Mouse (Mus musculus): Measurements from ENCODE around the gene Barhl1. TPM values are rescaled to one million over a fixed set of nuclear protein-coding genes. Genes with fewer than 3 reads are reported as not detected.

Barhl1 gene
- polyA plus RNA-seq, 1 experiment from 2014 or later = not detected

- ATAC-seq (replicated peaks; ENCODE audit: low FRiP score) = no peak
- Histone ChIP-seq H3K4me2 (no peak overlapping the region), H3K27me3 (replicated peaks; ENCODE audit: control insufficient read depth, insufficient read depth, low read length) (no peaks in the 10 kb centered on the region), H3K4me1 (replicated peaks; ENCODE audit: control insufficient read depth, insufficient read depth, low read length) (no peaks in the 10 kb centered on the region), H3K9ac (ENCODE audit: low read depth, low read length) (no peak overlapping the region), H3K9me3 (ENCODE audit: control insufficient read depth, low read length) (no peaks in the 10 kb centered on the region), H3K36me3 (ENCODE audit: control insufficient read depth, insufficient read depth, low read length) (no peaks in the 10 kb centered on the region), H3K27ac (ENCODE audit: low read depth, low read length) (no peak overlapping the region), H3K4me3 (ENCODE audit: low read depth, low read length) (no peak overlapping the region)
- no peak for DNase-seq (ENCODE audit: low spot score)
- WGBS = 51% methylated on average over 30 of the region's 30 CpGs
These were observed 27.4 kb upstream of the Barhl1 start for GRCm38 (mm10) chr2:28943666-28944516.

- no peak for DNase-seq (ENCODE audit: low spot score)
- Histone ChIP-seq H3K27ac (ENCODE audit: low read depth, low read length) (no peak overlapping the region), H3K9ac (ENCODE audit: low read depth, low read length) (no peak overlapping the region), H3K9me3 (ENCODE audit: control insufficient read depth, low read length) (no peaks in the 10 kb centered on the region), H3K36me3 (ENCODE audit: control insufficient read depth, insufficient read depth, low read length) (no peaks in the 10 kb centered on the region), H3K4me3 (ENCODE audit: low read depth, low read length) (no peak overlapping the region), H3K4me2 (no peak overlapping the region), H3K4me1 (replicated peaks; ENCODE audit: control insufficient read depth, insufficient read depth, low read length) (no peaks in the 10 kb centered on the region), H3K27me3 (replicated peaks; ENCODE audit: control insufficient read depth, insufficient read depth, low read length) (no peaks in the 10 kb centered on the region; the same call in 1 of the 2 replicates)
- 49% methylated on average over 7 of the region's 7 CpGs for WGBS
- no peak for ATAC-seq (replicated peaks; ENCODE audit: low FRiP score)
These were observed 22.5 kb upstream of the Barhl1 start for GRCm38 (mm10) chr2:28938997-28939396.

DNA sequence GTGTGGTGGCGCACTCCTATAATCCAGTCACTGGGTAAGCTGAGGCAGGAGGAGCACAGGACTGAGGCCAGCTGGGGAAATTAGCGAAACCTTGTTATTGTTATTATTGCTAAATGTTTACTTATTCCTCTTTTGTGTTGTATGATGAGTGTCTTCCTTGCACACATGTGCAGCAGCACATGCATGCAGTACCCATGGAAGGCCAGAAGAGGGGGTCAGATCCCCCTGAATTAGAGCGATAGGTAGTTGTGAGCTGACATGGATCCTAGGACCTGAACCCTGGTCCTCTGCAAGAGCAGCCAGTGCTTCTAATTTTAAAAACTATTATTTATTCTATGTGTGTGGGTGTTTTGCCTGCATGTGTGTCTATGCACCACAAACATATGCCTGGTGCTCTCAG is 14.1 kb upstream of the Barhl1 start:
- H3K9me3 ChIP-seq (ENCODE audit: control insufficient read depth, low read length) = no peaks in the 10 kb centered on the region
- DNase-seq (ENCODE audit: low spot score) (no peak), ATAC-seq (replicated peaks; ENCODE audit: low FRiP score) (no peak)
- H3K4me2 ChIP-seq = no peak overlapping the region
- WGBS = 91% methylated on average over 3 of the region's 3 CpGs
- no peak overlapping the region for H3K4me3 ChIP-seq (ENCODE audit: low read depth, low read length)
- H3K36me3 ChIP-seq (ENCODE audit: control insufficient read depth, insufficient read depth, low read length) = no peaks in the 10 kb centered on the region
- H3K9ac ChIP-seq (ENCODE audit: low read depth, low read length) = no peak overlapping the region
- no peak overlapping the region for H3K27ac ChIP-seq (ENCODE audit: low read depth, low read length)
- H3K27me3 ChIP-seq (replicated peaks; ENCODE audit: control insufficient read depth, insufficient read depth, low read length) = no peaks in the 10 kb centered on the region
- no peaks in the 10 kb centered on the region for H3K4me1 ChIP-seq (replicated peaks; ENCODE audit: control insufficient read depth, insufficient read depth, low read length)

DNA sequence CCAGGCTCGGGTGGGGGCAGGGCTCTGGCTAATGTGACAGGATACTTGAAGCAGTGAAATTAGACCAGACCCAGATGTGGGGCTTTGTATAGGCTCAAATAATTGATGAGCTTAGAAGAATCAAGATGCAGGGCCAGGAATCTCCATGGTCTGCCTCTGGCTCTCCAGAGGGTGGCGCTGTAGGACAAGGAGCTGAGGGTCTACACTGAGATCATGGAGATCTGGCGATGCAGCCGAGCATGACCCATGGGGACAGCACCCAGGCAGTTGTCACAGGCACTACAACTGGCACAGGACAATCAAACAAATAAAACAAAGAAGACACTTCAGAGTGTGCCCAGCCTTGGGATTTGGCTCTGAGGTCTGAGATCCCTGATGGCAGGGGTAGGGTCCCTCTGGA is 7.4 kb upstream of the Barhl1 start:
- Histone ChIP-seq H3K4me3 (ENCODE audit: low read depth, low read length) (no peak overlapping the region), H3K27me3 (replicated peaks; ENCODE audit: control insufficient read depth, insufficient read depth, low read length) (peaks cover 38% of the 10 kb centered on the region), H3K4me1 (replicated peaks; ENCODE audit: control insufficient read depth, insufficient read depth, low read length) (no peaks in the 10 kb centered on the region), H3K9me3 (ENCODE audit: control insufficient read depth, low read length) (no peaks in the 10 kb centered on the region), H3K9ac (ENCODE audit: low read depth, low read length) (no peak overlapping the region), H3K27ac (ENCODE audit: low read depth, low read length) (no peak overlapping the region), H3K36me3 (ENCODE audit: control insufficient read depth, insufficient read depth, low read length) (no peaks in the 10 kb centered on the region), H3K4me2 (no peak overlapping the region)
- ATAC-seq (replicated peaks; ENCODE audit: low FRiP score) (no peak), DNase-seq (ENCODE audit: low spot score) (peak; percentile 61)
- 3% methylated on average over 4 of the region's 4 CpGs for WGBS

- no peaks in the 10 kb centered on the region for H3K9me3 ChIP-seq (ENCODE audit: control insufficient read depth, low read length)
- ATAC-seq (replicated peaks; ENCODE audit: low FRiP score) (no peak), DNase-seq (ENCODE audit: low spot score) (no peak)
- H3K4me3 ChIP-seq (ENCODE audit: low read depth, low read length) = no peak overlapping the region
- H3K9ac ChIP-seq (ENCODE audit: low read depth, low read length) = no peak overlapping the region
- 1% methylated on average over 4 of the region's 4 CpGs for WGBS
- no peak overlapping the region for H3K27ac ChIP-seq (ENCODE audit: low read depth, low read length)
- H3K27me3 ChIP-seq (replicated peaks; ENCODE audit: control insufficient read depth, insufficient read depth, low read length) = peaks cover 87% of the 10 kb centered on the region
- H3K4me2 ChIP-seq = no peak overlapping the region
- H3K4me1 ChIP-seq (replicated peaks; ENCODE audit: control insufficient read depth, insufficient read depth, low read length) = 0 out of 2 replicates have a peak, but pooled peaks cover 2% of the 10 kb centered on the region
- no peaks in the 10 kb centered on the region for H3K36me3 ChIP-seq (ENCODE audit: control insufficient read depth, insufficient read depth, low read length)
These were observed 2.5 kb upstream of the Barhl1 start for GRCm38 (mm10) chr2:28919001-28919400.

DNA sequence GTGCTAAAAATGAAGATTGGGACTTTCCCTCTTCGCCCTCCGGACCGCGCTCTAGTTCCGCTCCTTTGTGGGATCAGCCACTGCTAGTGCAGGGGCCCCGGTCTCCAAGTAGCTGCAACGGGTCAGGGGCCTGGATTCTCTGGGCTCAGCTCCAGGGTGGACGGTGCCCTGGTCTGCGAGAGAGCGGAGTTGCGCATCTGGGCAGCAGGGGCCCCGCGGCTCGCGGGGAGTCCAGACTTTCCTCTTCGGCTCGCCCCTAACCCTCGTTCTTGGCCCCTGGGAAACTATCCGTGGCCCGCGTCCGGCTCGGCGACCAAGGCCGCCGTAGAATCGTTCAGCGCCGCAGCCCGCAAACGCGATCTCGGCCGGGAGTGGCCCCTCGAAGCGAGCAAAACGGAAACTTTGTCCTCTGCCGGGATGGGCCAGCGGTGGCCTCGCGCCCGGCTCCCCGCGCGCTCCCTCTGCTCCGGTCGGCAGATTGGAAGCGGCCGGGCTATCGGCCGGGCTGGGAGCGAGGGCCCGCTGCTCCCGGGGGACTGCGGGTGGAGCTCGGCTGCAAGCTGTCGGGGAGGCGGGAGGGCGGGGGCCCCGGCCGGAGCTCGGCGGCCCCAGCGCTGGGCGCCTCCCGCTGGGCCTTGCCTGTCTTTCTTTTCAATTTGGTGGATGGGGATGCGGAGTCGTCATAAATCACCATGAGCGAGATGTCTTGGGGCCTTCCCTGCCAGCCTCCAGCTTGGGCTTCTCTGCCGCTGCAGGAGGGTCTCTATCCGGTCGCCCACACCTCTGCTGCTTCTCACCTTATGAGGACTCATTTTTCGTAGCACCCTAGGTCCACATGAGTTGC is 1.3 kb upstream of the Barhl1 start:
- no peak for DNase-seq (ENCODE audit: low spot score)
- Histone ChIP-seq H3K36me3 (ENCODE audit: control insufficient read depth, insufficient read depth, low read length) (no peaks in the 10 kb centered on the region), H3K27ac (ENCODE audit: low read depth, low read length) (no peak overlapping the region), H3K9ac (ENCODE audit: low read depth, low read length) (no peak overlapping the region), H3K4me2 (peak overlapping the region; percentile 36), H3K4me3 (ENCODE audit: low read depth, low read length) (peak overlapping the region; percentile 14), H3K27me3 (replicated peaks; ENCODE audit: control insufficient read depth, insufficient read depth, low read length) (peaks cover 91% of the 10 kb centered on the region), H3K9me3 (ENCODE audit: control insufficient read depth, low read length) (no peaks in the 10 kb centered on the region), H3K4me1 (replicated peaks; ENCODE audit: control insufficient read depth, insufficient read depth, low read length) (0 out of 2 replicates have a peak, but pooled peaks cover 2% of the 10 kb centered on the region)
- ATAC-seq (replicated peaks; ENCODE audit: low FRiP score) = no peak
- 1% methylated on average over 73 of the region's 73 CpGs for WGBS

- 10% methylated on average over 11 of the region's 11 CpGs for WGBS
- peaks cover 91% of the 10 kb centered on the region for H3K27me3 ChIP-seq (replicated peaks; ENCODE audit: control insufficient read depth, insufficient read depth, low read length)
- DNase-seq (ENCODE audit: low spot score) (no peak), ATAC-seq (replicated peaks; ENCODE audit: low FRiP score) (no peak)
- H3K4me1 ChIP-seq (replicated peaks; ENCODE audit: control insufficient read depth, insufficient read depth, low read length) = 0 out of 2 replicates have a peak, but pooled peaks cover 2% of the 10 kb centered on the region
- no peaks in the 10 kb centered on the region for H3K36me3 ChIP-seq (ENCODE audit: control insufficient read depth, insufficient read depth, low read length)
- H3K27ac ChIP-seq (ENCODE audit: low read depth, low read length) = no peak overlapping the region
- H3K9me3 ChIP-seq (ENCODE audit: control insufficient read depth, low read length) = no peaks in the 10 kb centered on the region
- no peak overlapping the region for H3K4me3 ChIP-seq (ENCODE audit: low read depth, low read length)
- no peak overlapping the region for H3K9ac ChIP-seq (ENCODE audit: low read depth, low read length)
- H3K4me2 ChIP-seq = no peak overlapping the region
These were observed 669 bp upstream of the Barhl1 start for GRCm38 (mm10) chr2:28917156-28917517.

- ATAC-seq (replicated peaks; ENCODE audit: low FRiP score) = peak; percentile 43; the same call in 1 of the 2 replicates
- no peak overlapping the region for H3K4me3 ChIP-seq (ENCODE audit: low read depth, low read length)
- no peaks in the 10 kb centered on the region for H3K9me3 ChIP-seq (ENCODE audit: control insufficient read depth, low read length)
- peak; percentile 82 for DNase-seq (ENCODE audit: low spot score)
- no peaks in the 10 kb centered on the region for H3K36me3 ChIP-seq (ENCODE audit: control insufficient read depth, insufficient read depth, low read length)
- peaks cover 94% of the 10 kb centered on the region for H3K27me3 ChIP-seq (replicated peaks; ENCODE audit: control insufficient read depth, insufficient read depth, low read length)
- no peak overlapping the region for H3K27ac ChIP-seq (ENCODE audit: low read depth, low read length)
- no peak overlapping the region for H3K9ac ChIP-seq (ENCODE audit: low read depth, low read length)
- peak overlapping the region; percentile 6; the same call in 1 of the 2 replicates for H3K4me2 ChIP-seq
- H3K4me1 ChIP-seq (replicated peaks; ENCODE audit: control insufficient read depth, insufficient read depth, low read length) = 0 out of 2 replicates have a peak, but pooled peaks cover 2% of the 10 kb centered on the region
- WGBS = under 1% methylated on average over 50 of the region's 50 CpGs
These were observed 528 bp downstream of the Barhl1 start for GRCm38 (mm10) chr2:28915768-28916512.
